Mouse (Mus musculus): Measurements from ENCODE around the gene Tns1.

DNA sequence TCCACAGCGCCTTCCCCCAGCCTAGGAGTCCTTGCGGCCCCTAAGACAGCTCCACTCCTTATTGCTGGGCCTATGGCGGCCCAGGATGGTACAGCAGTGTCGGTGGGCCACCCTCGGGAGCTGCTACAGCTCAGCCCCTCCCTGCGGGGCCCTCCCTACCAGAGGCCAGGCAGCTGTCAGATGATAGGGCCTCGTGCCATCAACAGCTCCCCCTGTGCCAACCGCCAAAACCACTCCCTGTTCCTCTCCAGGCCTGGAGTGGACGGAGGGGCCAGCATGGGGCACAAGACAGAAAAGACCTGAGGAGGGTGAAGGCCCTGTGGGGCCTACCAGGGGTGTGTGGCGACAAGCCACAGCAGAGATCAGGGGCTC lies 122.8 kb downstream of the Tns1 start:
- no peak for TF ChIP-seq MAX (IDR thresholded peaks at IDR 0.05)
- no peak for TF ChIP-seq USF1 (IDR thresholded peaks at IDR 0.05; ENCODE audit: low read depth)
- no peak for TF ChIP-seq CTCF (IDR thresholded peaks at IDR 0.05; ENCODE audit: control insufficient read depth, insufficient read depth, insufficient read length)
- TF ChIP-seq MYOG (IDR thresholded peaks at IDR 0.05; ENCODE audit: control insufficient read depth, extremely low read depth, insufficient read length): no peak
- no peak for TF ChIP-seq CEBPB (IDR thresholded peaks at IDR 0.05; ENCODE audit: low read depth)

Measured in C2C12 (cell line).